Mouse (Mus musculus) lung, postnatal 4 days (tissue): ENCODE measurements around the gene Olfr731.

Experiments used
- DNase-seq, 2 experiments: peaks; one replicate each; pipeline ENCODE4 v3.0.0; 2021

The Olfr731 gene

DNA sequence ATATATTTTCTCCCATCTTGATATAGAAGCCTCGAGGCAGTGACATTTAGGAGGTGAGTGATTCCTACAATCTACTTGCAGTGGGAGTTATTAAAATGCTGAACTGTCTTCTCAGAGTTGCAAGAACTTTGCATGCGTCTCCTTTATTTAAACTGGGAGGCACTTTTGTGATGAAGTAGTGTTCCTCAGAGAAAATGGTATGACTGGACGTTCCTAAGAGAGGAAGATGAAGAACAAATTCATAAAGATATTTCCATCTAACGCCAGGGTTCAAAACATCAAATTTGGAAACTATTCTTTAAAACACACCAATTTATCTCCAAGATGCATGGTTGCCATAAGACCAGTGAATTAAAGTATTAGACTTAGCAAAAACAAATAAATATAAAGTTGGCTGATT is at the start of gene Olfr731:
Olfr731 (minus strand) TSS at position 101 of the 400 bp plus-strand sequence.
- DNase-seq = no peak

GRCm38 (mm10) chr14:50284106-50284505 is 42.4 kb upstream of the Olfr731 start, which contains the start of gene Olfr732:
Gene Olfr732, minus strand, starts transcription at chr14:50284206.
- no peak for DNase-seq

GRCm38 (mm10) chr14:50188098-50188497 is 53.6 kb downstream of the Olfr731 start, which contains the start of gene Olfr730:
Gene Olfr730, minus strand, starts transcription at chr14:50188198.
- no peak for DNase-seq
